Mouse (Mus musculus): Measurements from ENCODE around the gene Il22ra1. TPM values are rescaled to one million over a fixed set of nuclear protein-coding genes. Genes with fewer than 3 reads are reported as not detected.
A peak's percentile ranks its signal among the peaks of the same experiment; 100 is the strongest.
"Not testable (repeated sequence)": the region's sequence is repeated elsewhere in the genome, so short reads cannot be mapped to it uniquely, and the experiment has no call there.

The Il22ra1 gene
- total RNA-seq (2021) = 1.3 and 1.6 TPM in 2 replicates
- long read RNA-seq = 0 reads

DNA sequence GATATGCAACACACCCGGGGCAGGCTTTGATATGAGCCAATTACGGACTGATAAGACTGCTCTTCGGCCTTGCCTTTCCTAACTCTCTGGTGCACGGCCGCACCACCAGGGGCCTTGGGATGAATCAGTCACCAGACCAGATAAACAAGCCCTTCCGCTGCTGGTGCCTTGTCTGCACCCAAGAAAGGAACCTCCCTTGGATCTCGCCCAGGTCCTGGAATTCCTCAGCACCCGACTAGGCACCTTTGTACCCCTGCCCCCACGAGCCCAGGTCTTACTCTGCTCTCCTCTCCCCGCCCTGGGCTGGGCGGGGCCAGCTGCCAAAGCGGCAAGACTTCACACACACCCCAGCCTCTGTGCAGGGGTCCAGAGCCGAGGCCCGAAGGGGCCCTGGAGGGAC is at the start of gene Il22ra1:
TSS of gene Il22ra1 (plus strand) at position 356 of the 400 bp plus-strand sequence.
- DNase-seq = peak; percentile 57

GRCm38 (mm10) chr4:135679316-135679715 is 48.7 kb upstream of the Il22ra1 start:
- DNase-seq = no peak

- DNase-seq = no peak
Measured at GRCm38 (mm10) chr4:135681789-135682188, 46.2 kb upstream of the Il22ra1 start.

GRCm38 (mm10) chr4:135683553-135683952 is 44.4 kb upstream of the Il22ra1 start:
- DNase-seq = no peak

DNA sequence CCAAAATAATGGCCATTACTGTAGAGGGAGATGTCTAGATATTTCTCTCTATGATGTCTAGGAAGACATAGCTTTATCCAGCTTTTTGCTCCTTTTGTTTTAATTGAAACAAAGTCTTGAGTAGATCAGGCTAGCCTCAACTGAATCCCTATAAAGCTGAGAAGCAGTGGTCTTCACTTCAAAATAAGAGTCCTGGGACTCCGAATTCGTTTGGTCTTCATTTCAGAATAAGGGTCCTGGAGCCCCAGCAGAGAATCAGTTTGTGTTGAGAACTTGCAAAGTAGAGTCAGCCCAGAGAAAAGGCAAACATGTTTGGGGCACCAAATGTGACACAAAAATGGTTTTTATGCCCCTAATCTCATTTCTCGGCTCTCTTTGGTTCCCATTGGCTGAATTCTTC is 43.2 kb upstream of the Il22ra1 start:
- no peak for DNase-seq

DNA sequence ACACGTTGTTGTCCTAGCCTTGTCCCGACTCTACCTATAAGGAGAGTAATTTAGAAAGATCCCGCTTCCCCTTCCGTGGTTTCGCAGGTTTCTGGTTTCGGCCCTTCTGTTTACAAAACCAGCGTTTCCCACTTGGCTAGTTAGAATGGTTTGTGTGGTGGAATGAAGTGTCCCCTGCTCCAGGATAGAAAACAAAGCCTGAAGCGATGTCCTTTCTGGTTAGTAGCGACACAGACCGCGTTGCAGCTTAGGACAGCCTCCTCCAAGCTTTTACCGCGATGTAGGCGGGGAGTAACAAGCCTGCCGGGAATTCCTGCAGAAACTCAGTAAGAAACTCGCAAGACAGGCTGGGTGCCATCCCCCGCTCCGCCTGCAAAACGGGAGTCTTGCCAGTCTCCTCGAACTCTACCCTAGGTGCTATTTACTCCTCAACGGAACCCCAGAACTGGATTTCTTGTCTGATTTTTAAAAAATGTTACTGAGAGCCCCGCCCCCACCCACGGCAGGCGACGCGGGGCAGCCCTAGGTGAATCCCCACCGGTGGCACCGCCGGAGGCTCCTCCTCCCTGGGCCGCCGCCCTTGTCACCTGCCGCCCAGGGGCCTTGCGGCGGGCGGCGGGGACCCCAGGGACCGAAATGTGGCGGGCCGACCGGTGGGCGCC is 41.9 kb upstream of the Il22ra1 start, which contains the start of gene Ifnlr1:
TSS of gene Ifnlr1 (plus strand) at position 382 of the 662 bp plus-strand sequence.
- peak; percentile 28 for DNase-seq

DNA sequence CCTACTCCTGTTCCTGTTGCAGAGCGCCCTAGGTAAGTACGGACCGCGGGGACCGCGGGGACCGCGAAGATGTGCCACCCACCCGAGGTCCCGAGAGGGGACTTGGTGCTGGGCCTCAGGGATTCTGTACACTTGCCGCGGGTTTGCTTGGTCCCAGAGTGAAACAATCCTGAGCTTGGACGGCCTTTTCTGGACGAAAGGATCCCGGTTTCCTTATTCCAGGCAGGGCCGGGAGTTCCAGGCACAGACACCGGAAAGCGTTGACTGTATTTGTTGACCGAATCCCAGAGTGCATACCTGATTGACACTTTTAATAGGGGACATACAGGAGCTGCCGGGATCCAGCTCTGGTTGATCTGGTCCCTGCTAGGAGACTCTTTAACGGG is 41.4 kb upstream of the Il22ra1 start:
- DNase-seq = no peak

DNA sequence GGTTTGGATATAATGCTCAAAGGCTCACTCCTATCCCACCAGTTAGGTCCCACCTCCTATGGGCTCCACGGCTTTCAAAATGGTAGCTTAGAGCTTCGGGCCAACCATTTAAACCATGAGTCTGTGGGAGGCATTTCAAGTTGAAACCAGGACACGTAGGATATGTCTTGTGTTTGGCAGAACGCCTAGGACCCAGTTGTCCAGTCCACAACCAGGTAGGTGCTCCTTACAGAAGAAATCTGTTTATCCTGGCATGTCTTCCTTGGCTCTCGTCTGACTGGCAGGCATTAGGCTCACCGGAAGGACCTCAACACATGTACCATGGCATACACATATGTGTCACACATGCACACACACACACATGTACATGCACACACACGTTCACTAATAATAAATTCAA is 38.2 kb upstream of the Il22ra1 start:
- no peak for DNase-seq

GRCm38 (mm10) chr4:135690241-135690640 is 37.7 kb upstream of the Il22ra1 start:
- no peak for DNase-seq

DNA sequence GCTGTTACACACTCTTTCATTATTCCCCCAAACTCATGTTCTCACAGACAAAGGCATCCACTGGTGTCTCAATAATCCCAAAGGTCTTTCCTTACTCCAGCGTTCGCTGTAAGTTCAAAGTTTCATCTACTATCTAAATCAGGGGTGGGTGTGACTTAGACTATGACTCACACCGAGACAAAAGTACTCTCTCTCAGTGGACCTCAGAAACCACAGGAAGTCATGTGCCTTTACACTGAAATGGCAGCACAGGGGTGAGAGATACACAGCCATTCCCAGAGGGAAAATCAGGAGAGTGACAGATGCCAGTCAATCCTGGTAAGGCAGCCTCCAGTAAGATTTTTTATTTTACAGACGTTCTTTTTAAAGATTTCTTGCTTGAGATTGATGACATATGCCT is 35.1 kb upstream of the Il22ra1 start:
- no peak for DNase-seq

GRCm38 (mm10) chr4:135698498-135698897 is 29.5 kb upstream of the Il22ra1 start:
- DNase-seq = no peak

DNA sequence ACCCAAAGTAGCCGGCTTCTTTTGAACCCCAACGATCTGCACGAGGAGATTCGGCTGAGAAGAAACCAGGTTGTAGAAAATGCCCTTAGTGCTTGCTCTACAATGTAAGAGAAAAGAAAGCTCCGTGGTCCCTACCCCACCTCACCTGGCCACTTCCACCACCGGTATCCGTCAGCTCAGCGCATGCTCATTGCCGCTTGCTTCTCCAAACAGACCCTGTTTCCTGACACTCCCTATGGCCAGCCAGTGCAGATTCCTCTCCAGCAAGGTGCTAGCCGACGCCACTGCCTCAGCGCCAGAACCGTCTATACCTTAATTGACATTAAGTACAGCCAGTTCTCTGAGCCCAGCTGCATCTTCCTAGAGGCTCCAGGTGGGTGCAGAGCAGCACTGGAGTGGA is 24.5 kb upstream of the Il22ra1 start:
- DNase-seq = no peak

- no peak for DNase-seq
Measured at GRCm38 (mm10) chr4:135704016-135704415, 24.0 kb upstream of the Il22ra1 start.

DNA sequence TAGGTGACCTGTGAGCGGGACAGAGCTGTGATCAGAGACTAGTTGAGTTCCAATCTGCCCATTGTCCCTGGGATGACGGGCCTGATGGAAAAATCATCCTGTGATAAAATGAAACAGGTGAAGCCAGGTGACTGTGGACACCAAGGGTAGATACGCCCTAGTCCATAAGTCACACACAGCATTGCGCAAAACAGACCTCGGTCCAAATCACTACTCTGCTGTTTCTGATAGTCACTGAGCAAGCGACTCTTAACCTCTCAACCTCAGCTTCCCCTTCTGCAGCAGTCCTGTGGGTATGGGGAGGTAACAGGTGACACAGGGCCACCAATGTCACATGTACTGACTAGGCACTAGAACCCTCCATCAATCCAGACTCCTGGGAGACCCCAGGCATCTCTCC is 21.9 kb upstream of the Il22ra1 start:
- no peak for DNase-seq

- peak; percentile 80 for DNase-seq
Measured at GRCm38 (mm10) chr4:135709072-135709564, 18.9 kb upstream of the Il22ra1 start.

GRCm38 (mm10) chr4:135709621-135710020 is 18.4 kb upstream of the Il22ra1 start:
- DNase-seq = no peak

DNA sequence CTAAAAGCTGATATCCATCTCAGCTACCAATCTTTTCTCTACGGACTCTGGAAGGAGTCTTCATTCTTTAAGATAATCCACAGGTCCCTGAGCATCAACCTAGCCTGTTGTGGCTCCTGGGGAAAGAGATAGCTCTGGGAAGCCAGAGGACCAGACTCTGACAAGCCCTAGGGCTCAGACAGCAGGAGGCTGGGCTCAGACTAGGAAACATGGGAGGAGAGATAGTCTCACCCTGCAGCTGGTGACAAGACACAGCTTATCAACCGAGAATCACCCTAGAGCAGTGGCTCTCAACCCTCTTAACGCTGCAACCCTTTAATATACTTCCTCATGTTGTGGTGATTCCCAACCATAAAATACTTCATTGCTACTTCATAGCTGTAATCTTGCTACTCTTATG is 17.6 kb upstream of the Il22ra1 start:
- no peak for DNase-seq

DNA sequence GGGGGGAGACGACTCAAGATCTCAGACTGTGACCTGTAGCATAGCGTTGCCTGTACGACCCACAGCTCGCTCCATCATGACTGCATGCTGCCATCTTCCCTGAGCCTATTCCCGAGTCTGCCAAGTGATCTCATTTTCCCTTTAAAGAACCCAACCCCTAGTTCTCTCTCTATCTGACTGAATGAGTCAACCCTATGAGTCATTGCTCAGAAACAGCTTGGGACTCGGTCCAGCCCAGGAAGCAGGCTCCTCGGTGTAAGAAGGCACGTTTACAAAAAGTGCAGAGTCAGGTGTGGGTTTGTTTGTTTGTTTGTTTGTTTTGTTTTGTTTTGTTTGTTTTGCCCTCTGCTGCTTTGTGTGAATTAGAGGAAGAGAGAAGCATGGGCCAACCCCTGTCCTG is 13.2 kb upstream of the Il22ra1 start:
- DNase-seq = peak; percentile 32

GRCm38 (mm10) chr4:135716438-135716837 is 11.5 kb upstream of the Il22ra1 start:
- not testable (repeated sequence) for DNase-seq

- no peak for DNase-seq
Measured at GRCm38 (mm10) chr4:135722540-135723290, 5.3 kb upstream of the Il22ra1 start.

- no peak for DNase-seq
Measured at GRCm38 (mm10) chr4:135726416-135726815, 1.6 kb upstream of the Il22ra1 start.

DNA sequence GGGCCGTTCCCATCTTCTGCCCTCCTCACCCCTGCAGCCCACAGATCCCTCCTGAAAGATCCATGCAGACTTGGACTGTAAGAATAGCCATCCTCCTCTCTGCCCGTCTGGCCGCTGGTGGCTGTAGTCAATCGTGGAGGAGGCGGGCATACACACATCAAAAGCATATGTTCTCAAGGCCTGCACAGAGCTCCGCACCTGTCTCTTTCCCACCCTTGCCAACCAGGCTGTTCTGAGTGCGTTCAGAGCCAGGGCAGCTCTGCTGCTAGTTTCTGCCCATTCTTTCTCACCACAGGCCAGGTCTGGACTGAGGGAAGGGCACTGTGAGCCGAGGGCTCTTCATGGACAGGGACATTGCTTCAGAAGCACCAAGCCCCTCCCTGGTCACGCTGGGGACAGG is 2.2 kb downstream of the Il22ra1 start:
- no peak for DNase-seq

DNA sequence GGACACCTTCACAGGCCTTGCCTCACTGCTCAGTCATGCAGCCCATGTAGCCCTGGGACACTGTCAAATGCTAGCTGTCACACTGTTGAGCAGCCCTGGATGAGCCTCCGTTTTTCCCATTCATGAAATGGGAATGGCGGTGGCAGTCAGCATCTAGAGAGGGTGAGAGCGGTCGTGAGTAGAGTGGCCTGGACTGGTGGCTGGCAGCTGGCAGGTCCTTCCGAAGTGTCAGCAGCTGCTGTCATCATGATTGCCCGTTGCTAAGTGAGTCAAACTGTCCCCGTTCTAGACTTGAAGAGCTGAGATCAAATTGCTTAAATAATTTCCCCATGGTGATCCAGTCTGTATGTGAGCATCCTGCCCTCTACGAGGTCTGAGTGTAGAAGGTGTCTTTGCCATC is 3.0 kb downstream of the Il22ra1 start:
- no peak for DNase-seq

- DNase-seq = no peak
Measured at GRCm38 (mm10) chr4:135733901-135734300, 5.9 kb downstream of the Il22ra1 start.
